Mouse (Mus musculus): ENCODE results near the gene Tctn3.
A peak's percentile ranks its signal among the peaks of the same experiment; 100 is the strongest.

Gene Tctn3

DNA sequence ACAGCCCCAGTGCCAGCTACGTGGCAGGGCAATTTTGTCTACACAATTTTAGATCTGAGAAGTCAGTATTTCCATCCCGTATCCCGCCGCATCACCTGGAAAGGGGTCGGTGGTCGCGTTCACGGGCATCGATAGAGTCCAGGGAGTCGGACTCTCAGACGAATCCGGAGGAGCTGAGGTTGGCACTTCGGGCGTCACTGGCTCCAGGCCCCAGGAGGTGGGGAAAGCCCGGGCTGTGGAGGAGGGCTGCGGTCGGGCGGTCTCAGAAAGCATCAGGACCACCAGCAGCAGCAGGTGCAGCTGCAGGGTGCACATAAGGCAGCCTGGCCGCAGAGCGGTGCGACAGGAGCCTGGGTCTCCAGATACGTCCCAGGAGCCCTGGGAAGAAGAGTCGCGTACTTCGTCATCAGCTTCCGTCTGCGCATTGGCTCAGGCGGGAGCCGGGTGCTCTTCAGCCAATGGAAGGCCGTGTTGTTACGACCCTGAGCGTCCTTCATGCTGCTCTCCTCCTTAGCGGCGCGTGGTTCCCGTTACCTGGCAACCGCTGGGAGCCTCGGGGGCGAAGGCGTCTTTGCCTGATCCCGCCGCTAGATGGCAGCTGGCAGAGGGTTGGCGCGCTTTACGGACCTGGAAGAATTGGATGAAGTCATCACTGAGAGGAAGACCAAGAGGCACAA, at the start of gene Tctn3, which contains the start of gene Entpd1:
Gene Tctn3 (minus strand): TSS at position 404 of the 677 bp plus-strand sequence.
Gene Entpd1 (plus strand): TSS at position 537 of the 677 bp plus-strand sequence.
- DNase-seq, result peak; percentile 95

GRCm38 (mm10) chr19:40661108-40661507, 49.1 kb upstream of the Tctn3 start:
- DNase-seq, result no peak

GRCm38 (mm10) chr19:40660510-40660909, 48.5 kb upstream of the Tctn3 start:
- DNase-seq, result no peak

GRCm38 (mm10) chr19:40659651-40660478, 47.8 kb upstream of the Tctn3 start:
- peak; percentile 18 for DNase-seq

GRCm38 (mm10) chr19:40658935-40659334, 46.9 kb upstream of the Tctn3 start:
- DNase-seq, result no peak

DNA sequence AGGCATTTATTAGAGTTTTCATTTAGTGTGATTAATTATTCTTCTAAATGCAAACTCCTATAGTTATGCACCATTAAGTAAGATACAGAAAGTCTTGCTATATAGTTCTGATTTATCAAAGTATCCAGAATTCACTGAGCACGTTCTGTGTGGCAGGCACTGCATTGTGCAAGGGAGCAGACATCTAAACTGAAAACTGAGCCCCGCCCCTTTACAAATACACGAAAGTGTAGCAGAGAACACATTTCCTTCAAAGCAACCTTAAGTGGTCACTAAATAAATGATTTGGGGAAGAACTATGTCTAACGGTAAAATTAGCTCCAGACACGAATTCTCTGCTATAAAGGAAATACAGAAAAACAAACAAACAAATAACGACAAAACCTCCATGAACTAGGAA, 46.2 kb upstream of the Tctn3 start:
- DNase-seq, result no peak

GRCm38 (mm10) chr19:40656207-40656606, 44.2 kb upstream of the Tctn3 start:
- no peak for DNase-seq

GRCm38 (mm10) chr19:40650090-40650489, 38.1 kb upstream of the Tctn3 start:
- peak; percentile 9 for DNase-seq

DNA sequence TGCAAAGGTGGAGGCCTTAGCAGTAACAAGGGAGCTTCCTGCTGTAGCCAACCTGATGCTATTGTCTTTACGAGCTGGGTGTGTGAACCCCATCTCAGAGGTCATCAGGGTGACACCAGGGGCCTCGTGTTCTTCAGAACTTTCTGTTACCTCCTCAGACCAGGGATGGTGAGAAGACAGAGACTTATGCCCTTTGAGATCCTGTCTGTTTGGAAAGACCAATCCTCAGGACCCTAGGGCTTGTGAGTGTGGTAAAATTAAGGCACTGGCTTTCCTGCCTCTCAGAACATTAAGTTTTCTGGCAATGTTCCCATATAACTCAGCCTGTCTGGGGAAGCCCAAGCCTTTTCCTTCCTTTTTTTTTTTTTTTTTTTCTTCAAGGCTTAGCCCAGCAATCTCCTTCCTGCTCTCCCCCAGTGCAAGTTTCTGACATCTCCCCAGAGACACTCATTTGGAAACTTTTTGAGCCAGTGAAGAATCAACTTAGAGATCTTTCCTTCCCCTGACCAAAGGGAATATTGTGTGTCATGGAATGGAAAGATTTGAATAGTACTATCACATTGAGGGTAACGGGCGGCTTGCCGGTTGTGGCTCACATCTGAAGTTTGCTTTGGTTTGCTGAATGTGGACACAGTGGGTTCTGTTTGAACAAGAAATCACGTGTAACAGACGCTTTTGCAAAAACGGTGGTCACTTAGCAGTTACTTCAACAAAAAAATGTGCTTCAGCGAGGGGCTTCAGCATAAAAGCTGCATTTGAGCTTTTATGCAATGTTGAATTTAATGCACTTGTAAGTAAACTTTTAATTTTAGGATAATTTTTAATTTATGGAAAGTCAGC, 35.5 kb upstream of the Tctn3 start:
- DNase-seq, result no peak

DNA sequence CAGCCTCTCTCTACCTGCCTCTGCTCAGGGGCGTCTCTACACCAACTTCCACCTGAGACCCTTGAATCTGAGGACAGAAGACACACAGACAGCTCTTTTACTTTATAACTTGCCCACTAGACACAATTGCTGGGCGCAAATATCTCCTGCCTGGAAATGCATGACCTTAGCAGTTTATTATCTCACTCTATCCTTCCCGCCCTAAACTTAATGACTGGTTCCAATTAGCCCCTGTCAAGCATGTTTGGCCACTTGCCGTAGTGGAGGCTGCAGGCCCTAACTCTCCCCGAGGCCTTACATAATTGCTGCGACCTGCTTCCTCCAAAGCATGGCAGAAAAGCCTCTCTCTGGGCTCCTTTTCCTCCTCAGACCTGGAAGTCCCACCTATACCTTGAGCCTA, 34.3 kb upstream of the Tctn3 start:
- DNase-seq, result no peak

- no peak for DNase-seq
These were observed 31.8 kb upstream of the Tctn3 start for GRCm38 (mm10) chr19:40643846-40644245.

GRCm38 (mm10) chr19:40640799-40641198, 28.8 kb upstream of the Tctn3 start:
- DNase-seq, result no peak

GRCm38 (mm10) chr19:40639729-40640304, 27.8 kb upstream of the Tctn3 start:
- DNase-seq, result no peak

- no peak for DNase-seq
These were observed 26.5 kb upstream of the Tctn3 start for GRCm38 (mm10) chr19:40638582-40638981.

DNA sequence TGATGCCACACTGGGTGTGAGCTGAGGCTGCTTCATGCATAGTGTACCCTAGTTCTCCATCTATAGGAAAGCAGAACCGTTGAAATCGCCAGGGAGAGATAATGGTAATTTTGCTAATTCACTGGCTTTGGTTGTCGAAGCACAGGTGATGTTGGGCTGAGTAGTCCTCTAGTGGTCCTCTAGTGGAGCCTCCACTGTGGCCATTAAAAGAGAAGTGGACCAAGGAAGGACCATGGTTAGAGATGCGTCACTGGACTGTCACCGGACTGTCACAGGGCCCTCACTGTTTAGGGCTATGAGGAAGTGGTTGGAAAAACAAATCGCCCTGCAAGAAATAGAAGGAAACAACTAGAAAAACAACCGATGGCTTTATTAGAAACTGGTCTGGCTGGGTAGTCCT, 25.6 kb upstream of the Tctn3 start:
- DNase-seq, result no peak

DNA sequence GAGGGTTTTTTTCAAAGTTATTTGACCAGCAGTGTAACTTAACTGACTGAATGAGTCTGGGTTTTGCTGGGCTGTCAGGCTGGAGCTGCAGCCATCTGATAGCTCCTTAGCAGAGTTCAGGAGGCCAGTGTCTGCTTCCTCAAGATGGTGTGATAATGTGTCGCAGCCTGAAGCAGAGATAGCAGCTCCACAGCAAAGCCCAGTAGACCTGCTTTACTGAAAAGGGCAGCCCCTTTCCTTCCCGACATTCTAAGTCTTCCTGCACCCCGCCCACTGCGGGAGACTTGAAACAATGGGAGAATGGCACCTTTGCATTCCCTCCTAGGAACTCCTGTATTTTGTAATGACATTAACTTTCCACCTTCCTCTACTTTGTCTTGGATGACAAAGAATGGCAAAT, 25.1 kb upstream of the Tctn3 start:
- DNase-seq, result no peak

DNA sequence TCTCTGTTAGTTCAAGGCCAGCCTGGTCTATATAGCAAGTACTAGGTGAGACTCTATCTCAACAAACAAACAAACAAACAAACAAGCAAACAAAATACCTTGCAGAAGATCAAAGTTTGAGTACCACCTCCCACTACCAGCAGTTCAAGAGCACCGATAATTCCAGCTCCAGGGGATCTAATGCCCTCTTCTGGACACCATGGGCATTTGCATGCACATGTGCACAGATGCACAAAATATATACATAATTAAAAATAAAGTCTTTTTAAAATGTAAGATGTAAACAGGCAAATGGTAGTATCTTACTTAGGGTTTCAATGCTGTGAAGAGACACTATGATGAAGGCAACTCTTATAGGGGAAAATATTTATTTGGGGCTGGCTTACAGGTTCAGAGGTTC, 21.1 kb upstream of the Tctn3 start:
- no peak for DNase-seq

GRCm38 (mm10) chr19:40632668-40633067, 20.6 kb upstream of the Tctn3 start:
- DNase-seq, result no peak

DNA sequence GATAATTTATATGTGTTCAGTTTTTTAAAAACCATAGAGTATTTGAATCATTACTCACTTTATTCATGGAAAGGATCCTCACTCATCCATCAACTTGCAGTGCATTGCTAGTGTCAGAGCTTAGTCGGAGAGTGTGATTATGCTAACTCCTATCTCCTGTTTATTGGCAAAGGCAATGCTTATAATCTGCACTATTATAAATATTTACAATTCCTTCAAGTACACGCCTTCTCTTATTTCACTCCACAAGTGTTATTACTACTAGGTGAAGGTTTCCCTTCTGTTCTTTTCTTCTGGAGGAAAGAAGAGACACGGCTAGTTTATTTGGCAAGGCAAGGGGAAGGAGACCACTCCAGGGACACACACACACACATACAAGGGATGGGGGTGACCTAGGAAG, 20.2 kb upstream of the Tctn3 start:
- no peak for DNase-seq

GRCm38 (mm10) chr19:40630606-40631005, 18.6 kb upstream of the Tctn3 start:
- DNase-seq, result no peak

- DNase-seq, result no peak
These were observed 18.1 kb upstream of the Tctn3 start for GRCm38 (mm10) chr19:40630096-40630495.

DNA sequence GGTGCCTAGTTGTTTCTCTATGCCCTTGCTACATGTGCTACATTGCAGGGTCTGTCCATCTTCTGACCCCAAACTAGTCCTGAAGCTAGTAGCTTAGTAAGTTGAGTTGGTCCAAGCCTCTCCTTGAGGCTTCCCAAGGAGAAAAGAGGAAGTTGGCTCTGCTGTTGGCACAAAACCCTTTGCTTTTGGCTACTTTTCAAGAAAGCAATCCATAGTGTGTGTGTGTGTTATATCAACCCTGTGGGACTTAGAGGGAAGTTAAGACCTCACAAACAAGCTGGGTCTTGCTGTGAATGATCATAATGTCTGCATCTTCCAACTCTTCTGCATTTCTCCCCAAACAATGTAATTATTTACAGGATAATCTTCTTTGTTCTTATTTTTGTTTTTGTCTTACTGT, 16.9 kb upstream of the Tctn3 start:
- no peak for DNase-seq

DNA sequence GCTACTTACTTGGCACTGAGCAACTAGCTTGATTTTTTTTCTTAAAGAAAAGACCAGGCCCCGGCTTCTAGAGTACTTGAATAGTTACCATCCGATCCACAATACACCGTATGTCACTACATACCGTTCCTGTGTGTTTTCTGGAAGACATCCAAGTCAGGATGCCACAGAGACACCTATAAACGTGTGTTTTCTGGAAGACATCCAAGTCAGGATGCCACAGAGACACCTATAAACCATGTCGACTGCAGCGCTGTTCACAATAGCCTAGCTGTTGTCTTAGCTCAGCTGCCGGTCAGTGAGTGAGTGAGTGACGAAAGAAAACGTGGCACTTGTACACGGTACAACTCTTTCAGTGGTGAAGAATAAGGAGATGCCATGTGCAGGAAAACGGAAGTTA, 13.9 kb upstream of the Tctn3 start:
- DNase-seq, result no peak

Measured in thymus, postnatal 14 days (tissue).